Mouse (Mus musculus) myocyte (in vitro differentiated cells): Measurements from ENCODE around the gene Tgfbrap1. TPM values are rescaled to one million over a fixed set of nuclear protein-coding genes. Genes with fewer than 3 reads are reported as not detected.

ENCODE experiments used
- H3K27me3 ChIP-seq: one replicate; pipeline ENCODE4 v1.6.1; 2011; ENCODE audit not compliant: control insufficient read depth, insufficient read depth, insufficient read length
- H3K36me3 ChIP-seq: one replicate; pipeline ENCODE4 v1.6.1; 2011; ENCODE audit not compliant: control insufficient read depth, insufficient read depth
- H3K4me2 ChIP-seq: one replicate; pipeline ENCODE4 v1.6.1; 2011; ENCODE audit warnings: low read depth, control low read depth
- H3K4me3 ChIP-seq: one replicate; pipeline ENCODE4 v1.5.1; 2011; ENCODE audit warnings: mild to moderate bottlenecking, control low read depth, moderate library complexity
- H3K79me2 ChIP-seq: one replicate; pipeline ENCODE4 v1.6.1; 2011; ENCODE audit not compliant: control insufficient read depth, insufficient read depth
- H3ac ChIP-seq: one replicate; pipeline ENCODE4 v1.6.1; 2011; ENCODE audit not compliant: control insufficient read depth, insufficient read length
- CEBPB ChIP-seq: IDR thresholded peaks from 2 replicates; pipeline ENCODE4 v1.6.1; 2011; ENCODE audit warnings: mild to moderate bottlenecking, moderate library complexity; ENCODE audit not compliant: poor library complexity, insufficient read depth, severe bottlenecking
- E2F4 ChIP-seq: IDR thresholded peaks from one replicate; pipeline ENCODE4 v1.6.1; 2011; ENCODE audit warnings: mild to moderate bottlenecking, control low read depth, moderate library complexity; ENCODE audit not compliant: insufficient read depth
- MAX ChIP-seq: IDR thresholded peaks from one replicate; pipeline ENCODE4 v1.6.1; 2011; ENCODE audit warnings: low read depth, mild to moderate bottlenecking, control low read depth
- MYOD1 ChIP-seq, 3 experiments: IDR thresholded peaks; one replicate each; pipeline ENCODE4 v1.6.1; 2011; ENCODE audit warnings: control low read depth in 2 of 3, low read depth in 2 of 3, mild to moderate bottlenecking in 2 of 3, moderate library complexity in 1 of 3; ENCODE audit not compliant: insufficient read length in 2 of 3, control insufficient read depth in 1 of 3
- MYOG ChIP-seq, 3 experiments: IDR thresholded peaks; one replicate each; pipeline ENCODE4 v1.6.1; 2011; ENCODE audit warnings: control low read depth in 2 of 3, low read depth in 2 of 3, mild to moderate bottlenecking in 2 of 3; ENCODE audit not compliant: insufficient read length in 2 of 3, control insufficient read depth in 1 of 3, insufficient read depth in 1 of 3
- POLR2A ChIP-seq: IDR thresholded peaks from one replicate; pipeline ENCODE4 v1.6.1; 2011; ENCODE audit warnings: low read depth, mild to moderate bottlenecking, control low read depth, moderate library complexity; ENCODE audit not compliant: insufficient read length
- POLR2AphosphoS2 ChIP-seq: IDR thresholded peaks from one replicate; pipeline ENCODE4 v1.6.1; 2011; ENCODE audit warnings: low read depth, control low read depth; ENCODE audit not compliant: insufficient read length
- REST ChIP-seq: IDR thresholded peaks from one replicate; pipeline ENCODE4 v1.6.1; 2011; ENCODE audit warnings: mild to moderate bottlenecking, control low read depth, moderate library complexity; ENCODE audit not compliant: insufficient read depth, insufficient read length
- SRF ChIP-seq: IDR thresholded peaks from one replicate; pipeline ENCODE4 v1.6.1; 2011; ENCODE audit warnings: low read depth; ENCODE audit not compliant: control insufficient read depth, insufficient read length
- TCF12 ChIP-seq: IDR thresholded peaks from one replicate; pipeline ENCODE4 v1.6.1; 2011; ENCODE audit warnings: mild to moderate bottlenecking, control low read depth; ENCODE audit not compliant: poor library complexity, insufficient read depth, severe bottlenecking
- TCF3 ChIP-seq: IDR thresholded peaks from one replicate; pipeline ENCODE4 v1.6.1; 2011; ENCODE audit warnings: low read depth, control low read depth; ENCODE audit not compliant: insufficient read length
- USF1 ChIP-seq: IDR thresholded peaks from one replicate; pipeline ENCODE4 v1.6.1; 2011; ENCODE audit warnings: low read depth, mild to moderate bottlenecking, control low read depth, moderate library complexity
- polyA plus RNA-seq: library from polyadenylated mRNA; unstranded; fragments of >200 nt; fragmentation: generic; extraction: Trizol; gene quantifications from one replicate; pipeline ENCODE4 v1.2.1, GENCODE M21; 2012; ENCODE audit warnings: missing spikeins

Gene Tgfbrap1
- polyA plus RNA-seq = 12.8 TPM

GRCm38 (mm10) chr1:43098031-43098984 lies at the start of gene Tgfbrap1, which contains the start of gene AI597479:
Gene Tgfbrap1 (minus strand): TSS chr1:43098637.
Gene AI597479 (plus strand): TSS chr1:43098710.
- H3K36me3 ChIP-seq = peaks cover 18% of the 10 kb centered on the region
- H3ac ChIP-seq = peak within 1 kb of the TSS; percentile 81
- H3K27me3 ChIP-seq = no peaks in the 10 kb centered on the region
- peak; percentile 89 for TF ChIP-seq POLR2A
- TF ChIP-seq SRF = peak; percentile 32
- TF ChIP-seq USF1 = no peak
- TF ChIP-seq TCF12 = no peak
- peak; percentile 52 to 82 (median 80) for TF ChIP-seq MYOD1 (IDR thresholded peaks at IDR 0.05; ENCODE audit: control insufficient read depth in 1 of 3, insufficient read length in 2 of 3, low read depth in 2 of 3)
- peak; percentile 35 to 55 (median 46) for TF ChIP-seq MYOG (IDR thresholded peaks at IDR 0.05; ENCODE audit: control insufficient read depth in 1 of 3, insufficient read depth in 1 of 3, insufficient read length in 2 of 3, low read depth in 2 of 3)
- peak; percentile 89 for TF ChIP-seq POLR2AphosphoS2
- no peak for TF ChIP-seq E2F4
- peak within 1 kb of the TSS; percentile 76 for H3K4me3 ChIP-seq
- H3K4me2 ChIP-seq = peak within 1 kb of the TSS; percentile 82
- H3K79me2 ChIP-seq = peaks cover 39% of the 10 kb centered on the region

DNA sequence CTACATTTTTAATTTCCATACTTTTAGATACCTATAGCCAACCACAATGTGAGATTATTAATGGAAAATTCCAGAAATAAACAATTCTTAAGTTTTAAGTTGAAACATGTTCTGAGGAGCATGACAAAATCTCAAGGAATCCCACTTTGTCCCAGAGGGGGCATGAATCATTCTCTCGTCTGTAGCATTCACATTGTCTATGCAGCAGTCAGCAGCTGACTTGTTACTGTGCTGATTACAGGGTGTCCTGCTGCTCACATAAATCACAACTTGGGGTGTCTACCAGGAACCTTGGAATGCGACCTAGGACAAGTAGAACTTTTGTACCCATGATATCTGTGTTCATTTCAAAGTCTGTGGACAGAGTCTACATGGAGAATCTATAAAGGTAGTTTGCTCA lies 49.0 kb upstream of the Tgfbrap1 start:
- Histone ChIP-seq H3K36me3 (peaks cover 52% of the 10 kb centered on the region), H3K27me3 (no peaks in the 10 kb centered on the region), H3K4me2 (peak overlapping the region; percentile 58), H3K4me3 (no peak overlapping the region), H3ac (no peak overlapping the region), H3K79me2 (peaks cover 62% of the 10 kb centered on the region)
- TF ChIP-seq CEBPB = 0 out of 2 replicates have a peak, but pooled peaks have one; percentile 19
- peak; percentile 7 to 69 (median 69) for TF ChIP-seq MYOD1 (IDR thresholded peaks at IDR 0.05; ENCODE audit: control insufficient read depth in 1 of 3, insufficient read length in 2 of 3, low read depth in 2 of 3)
- TF ChIP-seq E2F4 = no peak
- TF ChIP-seq USF1 = peak; percentile 28
- no peak for TF ChIP-seq MYOG (IDR thresholded peaks at IDR 0.05; ENCODE audit: control insufficient read depth in 1 of 3, insufficient read depth in 1 of 3, insufficient read length in 2 of 3, low read depth in 2 of 3)
- TF ChIP-seq TCF12 = no peak

DNA sequence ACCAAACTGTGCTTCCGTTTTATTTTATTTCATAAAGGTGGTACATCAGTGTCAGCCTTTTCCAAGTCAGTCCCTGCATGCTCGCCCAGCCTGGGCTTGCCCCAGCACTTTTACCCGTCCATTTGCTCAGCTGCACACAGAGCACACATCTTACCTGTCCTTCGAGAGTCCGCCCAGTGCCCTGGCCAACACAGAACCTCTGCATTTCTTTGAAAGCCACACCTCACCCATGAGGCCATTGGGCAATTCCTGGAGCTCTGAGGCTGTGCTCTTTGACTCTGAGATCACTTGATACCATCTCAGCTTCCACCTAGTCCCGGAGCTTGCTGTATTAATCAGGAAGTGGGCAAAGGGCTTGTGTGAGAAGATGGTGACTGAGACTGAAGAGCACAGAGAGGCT lies 47.0 kb upstream of the Tgfbrap1 start:
- TF ChIP-seq MAX (no peak), REST (no peak), POLR2AphosphoS2 (no peak), SRF (no peak), TCF3 (no peak), MYOG (IDR thresholded peaks at IDR 0.05; ENCODE audit: control insufficient read depth in 1 of 3, insufficient read depth in 1 of 3, insufficient read length in 2 of 3, low read depth in 2 of 3) (no peak)

GRCm38 (mm10) chr1:43144338-43144906 lies 46.0 kb upstream of the Tgfbrap1 start:
- no peak overlapping the region for H3K4me2 ChIP-seq
- H3K27me3 ChIP-seq = no peaks in the 10 kb centered on the region
- H3K79me2 ChIP-seq = peaks cover 51% of the 10 kb centered on the region
- peaks cover 23% of the 10 kb centered on the region for H3K36me3 ChIP-seq
- H3ac ChIP-seq = no peak overlapping the region
- no peak overlapping the region for H3K4me3 ChIP-seq
- TF ChIP-seq MYOD1 (IDR thresholded peaks at IDR 0.05; ENCODE audit: control insufficient read depth in 1 of 3, insufficient read length in 2 of 3, low read depth in 2 of 3) (no peak), TCF3 (no peak), SRF (no peak), MAX (no peak), TCF12 (no peak), CEBPB (no peak), POLR2A (no peak), POLR2AphosphoS2 (no peak), REST (no peak), MYOG (IDR thresholded peaks at IDR 0.05; ENCODE audit: control insufficient read depth in 1 of 3, insufficient read depth in 1 of 3, insufficient read length in 2 of 3, low read depth in 2 of 3) (no peak), USF1 (no peak), E2F4 (no peak)

More for the DNA sequence above, 47.0 kb upstream of the Tgfbrap1 start:
- H3K79me2 ChIP-seq = peaks cover 50% of the 10 kb centered on the region
- H3K4me3 ChIP-seq = no peak overlapping the region
- H3K27me3 ChIP-seq = no peaks in the 10 kb centered on the region
- no peak overlapping the region for H3ac ChIP-seq
- H3K4me2 ChIP-seq = no peak overlapping the region
- H3K36me3 ChIP-seq = peaks cover 33% of the 10 kb centered on the region

DNA sequence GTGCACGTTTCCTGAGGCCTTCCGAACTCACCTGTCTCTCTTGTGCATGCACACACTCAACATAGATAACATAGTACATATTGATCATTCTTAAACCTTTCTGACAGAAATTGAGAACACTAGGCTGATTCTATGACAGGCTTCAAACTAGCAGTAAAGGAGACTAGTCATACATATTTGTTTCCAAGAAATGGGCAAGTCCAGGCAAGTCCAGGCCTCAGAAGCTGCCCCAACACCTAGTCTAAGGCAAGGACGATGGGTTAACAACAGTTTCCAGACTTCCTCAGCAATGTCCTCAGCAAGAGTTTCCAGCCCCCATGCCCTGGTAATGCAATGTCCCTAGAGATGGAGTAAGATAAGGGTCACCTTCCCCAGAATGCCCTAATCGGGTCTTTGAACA lies 45.4 kb upstream of the Tgfbrap1 start:
- peaks cover 18% of the 10 kb centered on the region for H3K36me3 ChIP-seq
- H3ac ChIP-seq = no peak overlapping the region
- no peak overlapping the region for H3K4me3 ChIP-seq
- H3K4me2 ChIP-seq = peak overlapping the region; percentile 70
- peaks cover 56% of the 10 kb centered on the region for H3K79me2 ChIP-seq
- TF ChIP-seq POLR2AphosphoS2 = no peak
- TF ChIP-seq MYOG (IDR thresholded peaks at IDR 0.05; ENCODE audit: control insufficient read depth in 1 of 3, insufficient read depth in 1 of 3, insufficient read length in 2 of 3, low read depth in 2 of 3) = no peak
- no peak for TF ChIP-seq MAX
- no peak for TF ChIP-seq E2F4
- TF ChIP-seq SRF = no peak
- TF ChIP-seq USF1 = no peak
- no peak for TF ChIP-seq POLR2A
- TF ChIP-seq TCF12 = no peak
- no peak for TF ChIP-seq TCF3
- no peak for TF ChIP-seq MYOD1 (IDR thresholded peaks at IDR 0.05; ENCODE audit: control insufficient read depth in 1 of 3, insufficient read length in 2 of 3, low read depth in 2 of 3)
- TF ChIP-seq CEBPB = no peak
- TF ChIP-seq REST = no peak
- no peaks in the 10 kb centered on the region for H3K27me3 ChIP-seq
